Mouse (Mus musculus): ENCODE data around the gene Il6st. TPM values are rescaled to one million over a fixed set of nuclear protein-coding genes. Genes with fewer than 3 reads are reported as not detected.
"Not testable (repeated sequence)": the region's sequence is repeated elsewhere in the genome, so short reads cannot be mapped to it uniquely, and the experiment has no call there.

Il6st gene
- 5.4 and 10.0 TPM in 2 replicates for total RNA-seq (2015; ENCODE audit: low replicate concordance)
- total RNA-seq (2017; ENCODE audit: low replicate concordance) = 3.6 and 4.0 TPM in 2 replicates

- ATAC-seq (replicated peaks; ENCODE audit: low FRiP score, poor library complexity, severe bottlenecking) = peak; percentile 97
Observed at GRCm38 (mm10) chr13:112463868-112464625, at the start of gene Il6st. Gene Il6st, plus strand, starts transcription at chr13:112464070.

- no peak for ATAC-seq (replicated peaks; ENCODE audit: low FRiP score, poor library complexity, severe bottlenecking)
Observed at GRCm38 (mm10) chr13:112415896-112416295, 48.0 kb upstream of the Il6st start.

- ATAC-seq (replicated peaks; ENCODE audit: low FRiP score, poor library complexity, severe bottlenecking) = no peak
Observed at GRCm38 (mm10) chr13:112416410-112417162, 47.3 kb upstream of the Il6st start.

- no peak for ATAC-seq (replicated peaks; ENCODE audit: low FRiP score, poor library complexity, severe bottlenecking)
Observed at GRCm38 (mm10) chr13:112417163-112417523, 46.7 kb upstream of the Il6st start.

- no peak for ATAC-seq (replicated peaks; ENCODE audit: low FRiP score, poor library complexity, severe bottlenecking)
Observed at GRCm38 (mm10) chr13:112417861-112418423, 45.9 kb upstream of the Il6st start.

- ATAC-seq (replicated peaks; ENCODE audit: low FRiP score, poor library complexity, severe bottlenecking) = no peak
Observed at GRCm38 (mm10) chr13:112418595-112418994, 45.3 kb upstream of the Il6st start.

- no peak for ATAC-seq (replicated peaks; ENCODE audit: low FRiP score, poor library complexity, severe bottlenecking)
Observed at GRCm38 (mm10) chr13:112424212-112424611, 39.7 kb upstream of the Il6st start.

GRCm38 (mm10) chr13:112424635-112425034, 39.2 kb upstream of the Il6st start:
- ATAC-seq (replicated peaks; ENCODE audit: low FRiP score, poor library complexity, severe bottlenecking) = no peak

GRCm38 (mm10) chr13:112425181-112425654, 38.7 kb upstream of the Il6st start:
- no peak for ATAC-seq (replicated peaks; ENCODE audit: low FRiP score, poor library complexity, severe bottlenecking)

GRCm38 (mm10) chr13:112426265-112427135, 37.4 kb upstream of the Il6st start:
- no peak for ATAC-seq (replicated peaks; ENCODE audit: low FRiP score, poor library complexity, severe bottlenecking)

GRCm38 (mm10) chr13:112427136-112427470, 36.8 kb upstream of the Il6st start:
- ATAC-seq (replicated peaks; ENCODE audit: low FRiP score, poor library complexity, severe bottlenecking) = not testable (repeated sequence)

- ATAC-seq (replicated peaks; ENCODE audit: low FRiP score, poor library complexity, severe bottlenecking) = no peak
Observed at GRCm38 (mm10) chr13:112427521-112427920, 36.3 kb upstream of the Il6st start.

GRCm38 (mm10) chr13:112433271-112433670, 30.6 kb upstream of the Il6st start:
- no peak for ATAC-seq (replicated peaks; ENCODE audit: low FRiP score, poor library complexity, severe bottlenecking)

- ATAC-seq (replicated peaks; ENCODE audit: low FRiP score, poor library complexity, severe bottlenecking) = no peak
Observed at GRCm38 (mm10) chr13:112435241-112436075, 28.4 kb upstream of the Il6st start.

- ATAC-seq (replicated peaks; ENCODE audit: low FRiP score, poor library complexity, severe bottlenecking) = no peak
Observed at GRCm38 (mm10) chr13:112436288-112436687, 27.6 kb upstream of the Il6st start.

- ATAC-seq (replicated peaks; ENCODE audit: low FRiP score, poor library complexity, severe bottlenecking) = no peak
Observed at GRCm38 (mm10) chr13:112438001-112438868, 25.6 kb upstream of the Il6st start.

- ATAC-seq (replicated peaks; ENCODE audit: low FRiP score, poor library complexity, severe bottlenecking) = no peak
Observed at GRCm38 (mm10) chr13:112439105-112439818, 24.6 kb upstream of the Il6st start.

All from erythroblast, adult 5-6 weeks (primary cell).